Mouse (Mus musculus) heart, embryonic 10.5 days (tissue): Measurements from ENCODE around the gene Rmnd1. TPM values are rescaled to one million over a fixed set of nuclear protein-coding genes. Genes with fewer than 3 reads are reported as not detected.
A peak's percentile ranks its signal among the peaks of the same experiment; 100 is the strongest.

Experiments
- DNase-seq: peaks from one replicate; pipeline ENCODE4 v3.0.0-alpha.2; 2017; ENCODE audit warnings: low spot score
- H3K27ac ChIP-seq: fragments of 300-500 bp; sonication (generic); 2 replicates; pipeline ENCODE4 v1.5.1; 2016; ENCODE audit warnings: mild to moderate bottlenecking
- H3K27me3 ChIP-seq: fragments of 300-500 bp; sonication (generic); 2 replicates; pipeline ENCODE4 v1.6.1; 2016; ENCODE audit warnings: mild to moderate bottlenecking; ENCODE audit not compliant: poor library complexity, insufficient read depth, severe bottlenecking
- H3K36me3 ChIP-seq: fragments of 300-500 bp; sonication (generic); 2 replicates; pipeline ENCODE4 v1.6.1; 2016; ENCODE audit warnings: mild to moderate bottlenecking, moderate library complexity
- H3K4me1 ChIP-seq: fragments of 300-500 bp; sonication (generic); 2 replicates; pipeline ENCODE4 v1.6.1; 2016; ENCODE audit warnings: mild to moderate bottlenecking
- H3K4me3 ChIP-seq: fragments of 300-500 bp; sonication (generic); 2 replicates; pipeline ENCODE4 v1.5.1; 2016; ENCODE audit warnings: mild to moderate bottlenecking, moderate library complexity
- H3K9me3 ChIP-seq: fragments of 300-500 bp; sonication (generic); 2 replicates; pipeline ENCODE4 v1.6.1; 2016; ENCODE audit warnings: mild to moderate bottlenecking, moderate library complexity
- WGBS: fragments of 180-500 bp; shearing (Covaris S2); methylation state at CpG from one replicate; pipeline ENCODE4 v1.1.7; 2016; 5-methylcytosine and 5-hydroxymethylcytosine counted together
- polyA plus RNA-seq: library from polyadenylated mRNA; unstranded; fragments of >200 nt; fragmentation: Nextera tagmentation; extraction: Ambion mirVana; gene quantifications from 2 replicates; pipeline ENCODE4 v1.2.1, GENCODE M21; 2016

The Rmnd1 gene
- polyA plus RNA-seq, 1 experiment from 2014 or later, result 74.9 TPM

GRCm38 (mm10) chr10:4431746-4432122 is 454 bp downstream of the Rmnd1 start:
- Histone ChIP-seq H3K9me3 (no peaks in the 10 kb centered on the region), H3K4me3 (peak overlapping the region; percentile 77), H3K27me3 (no peaks in the 10 kb centered on the region), H3K36me3 (peaks cover 29% of the 10 kb centered on the region), H3K4me1 (peaks cover 11% of the 10 kb centered on the region; the same call in 1 of the 2 replicates), H3K27ac (peak overlapping the region; percentile 93)
- no peak for DNase-seq
- WGBS, result 11% methylated on average over 5 of the region's 5 CpGs

DNA sequence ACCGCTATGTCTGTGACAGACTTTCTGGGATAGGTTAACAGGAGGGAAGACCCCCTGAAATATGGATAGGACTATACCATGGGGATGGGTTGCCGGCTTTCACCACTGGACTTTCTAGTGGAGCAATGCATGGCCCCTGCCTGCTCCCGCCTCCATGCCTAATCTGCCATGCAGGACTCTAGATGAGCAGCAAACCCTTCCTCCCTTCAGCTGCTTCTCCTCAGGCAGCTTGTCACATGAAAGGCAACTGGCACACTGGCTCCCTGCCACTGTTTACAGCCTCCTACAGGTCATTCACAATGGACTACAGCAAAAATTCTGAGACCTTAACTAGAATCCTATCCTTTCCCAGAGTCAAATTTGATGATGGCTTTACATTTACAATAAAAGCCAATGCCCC is 1.4 kb downstream of the Rmnd1 start:
- 82% methylated on average over 3 of the region's 3 CpGs for WGBS
- H3K4me1 ChIP-seq, result peaks cover 11% of the 10 kb centered on the region; the same call in 1 of the 2 replicates
- no peak for DNase-seq
- no peaks in the 10 kb centered on the region for H3K27me3 ChIP-seq
- no peaks in the 10 kb centered on the region for H3K9me3 ChIP-seq
- H3K27ac ChIP-seq, result peak overlapping the region; percentile 13; the same call in 1 of the 2 replicates
- H3K4me3 ChIP-seq, result peak overlapping the region; percentile 77; the same call in 1 of the 2 replicates
- peaks cover 36% of the 10 kb centered on the region for H3K36me3 ChIP-seq

GRCm38 (mm10) chr10:4430399-4430798 is 1.8 kb downstream of the Rmnd1 start:
- DNase-seq, result no peak
- WGBS, result 87% methylated on average over 8 of the region's 8 CpGs
- Histone ChIP-seq H3K9me3 (no peaks in the 10 kb centered on the region), H3K4me3 (no peak overlapping the region), H3K4me1 (peaks cover 11% of the 10 kb centered on the region; the same call in 1 of the 2 replicates), H3K27me3 (no peaks in the 10 kb centered on the region), H3K27ac (no peak overlapping the region), H3K36me3 (peaks cover 38% of the 10 kb centered on the region)

DNA sequence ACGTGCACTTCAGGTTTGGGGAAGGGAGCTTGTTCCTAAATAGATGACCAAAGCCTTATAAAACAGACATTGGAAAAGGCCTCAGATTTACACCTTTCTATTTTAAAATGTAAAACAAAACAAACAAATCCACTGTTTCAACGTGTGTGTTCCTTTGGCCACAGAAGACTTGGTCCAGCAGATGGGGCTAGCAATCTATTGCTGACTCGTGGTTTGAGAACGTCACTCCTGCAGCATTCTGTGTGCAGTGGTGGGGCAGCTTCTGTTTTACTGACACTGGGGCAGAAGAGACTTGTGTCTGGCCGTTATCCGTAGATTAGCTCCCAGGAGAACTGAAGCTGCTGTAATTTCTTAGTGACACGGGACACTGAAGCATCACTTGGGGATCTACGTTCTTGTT is 6.9 kb downstream of the Rmnd1 start:
- Histone ChIP-seq H3K4me3 (no peak overlapping the region), H3K9me3 (no peaks in the 10 kb centered on the region), H3K27ac (no peak overlapping the region), H3K4me1 (peaks cover under 1% of the 10 kb centered on the region; the same call in 1 of the 2 replicates), H3K27me3 (no peaks in the 10 kb centered on the region), H3K36me3 (peaks cover 84% of the 10 kb centered on the region)
- no peak for DNase-seq
- WGBS, result 81% methylated on average over 8 of the region's 8 CpGs

DNA sequence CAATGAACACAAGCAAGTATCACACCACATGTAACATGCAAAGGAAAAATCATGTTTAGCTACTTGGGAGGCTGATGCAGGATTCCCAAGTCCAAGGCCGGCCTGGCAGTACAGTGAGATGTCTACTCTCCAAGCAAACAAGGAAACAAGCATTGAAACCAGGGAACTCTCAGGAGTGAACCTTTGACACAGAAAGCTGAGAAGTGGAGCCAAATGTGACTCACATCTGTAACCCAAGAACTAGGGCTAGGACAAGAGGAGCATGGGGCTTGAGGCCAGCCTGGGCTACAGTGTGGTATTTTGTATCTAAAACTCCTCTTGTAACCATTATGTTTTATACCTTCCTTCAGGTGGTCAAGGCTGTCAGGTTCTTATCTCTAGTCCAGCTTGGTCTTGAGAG is 25.0 kb downstream of the Rmnd1 start:
- Histone ChIP-seq H3K27ac (no peak overlapping the region), H3K4me3 (no peak overlapping the region), H3K27me3 (no peaks in the 10 kb centered on the region), H3K9me3 (no peaks in the 10 kb centered on the region), H3K4me1 (peaks cover 12% of the 10 kb centered on the region), H3K36me3 (peaks cover 82% of the 10 kb centered on the region)
- WGBS, result 93% methylated on average over 1 of the region's 1 CpGs
- no peak for DNase-seq

GRCm38 (mm10) chr10:4405511-4405910 is 26.7 kb downstream of the Rmnd1 start:
- Histone ChIP-seq H3K9me3 (no peaks in the 10 kb centered on the region), H3K27me3 (no peaks in the 10 kb centered on the region), H3K4me1 (peaks cover 12% of the 10 kb centered on the region), H3K36me3 (peaks cover 77% of the 10 kb centered on the region), H3K27ac (peak overlapping the region; percentile 62), H3K4me3 (no peak overlapping the region)
- WGBS, result 17% methylated on average over 5 of the region's 5 CpGs
- DNase-seq, result peak; percentile 86

DNA sequence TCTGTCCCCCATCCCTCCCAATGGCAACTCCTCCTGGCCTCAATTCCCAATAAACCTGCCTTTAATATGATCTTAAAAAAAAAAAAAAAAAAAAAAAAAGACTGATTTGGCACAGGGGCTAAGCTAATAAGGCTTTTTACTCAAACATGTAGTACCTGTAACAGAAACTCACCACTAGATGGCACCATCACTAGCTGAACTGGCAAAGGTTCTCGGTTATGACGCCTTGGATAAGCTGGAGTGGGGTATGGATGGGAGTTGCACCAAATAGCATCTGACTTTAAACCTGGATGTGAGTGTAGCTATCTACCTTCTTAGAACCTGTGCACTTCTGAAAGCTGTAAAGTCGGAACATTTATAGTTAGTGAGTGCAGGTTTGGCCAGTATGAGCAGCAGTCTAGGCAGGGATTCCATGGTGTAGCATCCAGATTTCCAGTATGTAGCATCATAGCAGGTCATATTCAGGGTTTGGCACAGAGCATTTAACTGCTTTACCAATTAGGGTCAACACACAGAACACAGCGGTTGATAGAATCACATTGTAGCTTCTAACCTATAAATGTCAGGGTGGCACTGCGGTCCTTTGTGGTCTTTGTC is 27.2 kb downstream of the Rmnd1 start:
- Histone ChIP-seq H3K4me3 (no peak overlapping the region), H3K27ac (peak overlapping the region; percentile 62; the same call in 1 of the 2 replicates), H3K27me3 (no peaks in the 10 kb centered on the region), H3K4me1 (peaks cover 12% of the 10 kb centered on the region), H3K9me3 (no peaks in the 10 kb centered on the region), H3K36me3 (peaks cover 76% of the 10 kb centered on the region)
- 55% methylated on average over 5 of the region's 5 CpGs for WGBS
- DNase-seq, result no peak

- WGBS, result 82% methylated on average over 5 of the region's 5 CpGs
- peaks cover 4% of the 10 kb centered on the region; the same call in 1 of the 2 replicates for H3K4me1 ChIP-seq
- no peaks in the 10 kb centered on the region for H3K27me3 ChIP-seq
- DNase-seq, result no peak
- peaks cover 68% of the 10 kb centered on the region for H3K36me3 ChIP-seq
- H3K4me3 ChIP-seq, result no peak overlapping the region
- H3K9me3 ChIP-seq, result no peaks in the 10 kb centered on the region
- no peak overlapping the region for H3K27ac ChIP-seq
These were observed 34.1 kb downstream of the Rmnd1 start for GRCm38 (mm10) chr10:4398058-4398457.

- Histone ChIP-seq H3K27ac (no peak overlapping the region), H3K27me3 (no peaks in the 10 kb centered on the region), H3K4me3 (no peak overlapping the region), H3K4me1 (peaks cover 20% of the 10 kb centered on the region), H3K9me3 (no peaks in the 10 kb centered on the region), H3K36me3 (peaks cover 59% of the 10 kb centered on the region)
- no peak for DNase-seq
- WGBS, result 93% methylated on average over 3 of the region's 3 CpGs
These were observed 36.9 kb downstream of the Rmnd1 start for GRCm38 (mm10) chr10:4395321-4395720.

DNA sequence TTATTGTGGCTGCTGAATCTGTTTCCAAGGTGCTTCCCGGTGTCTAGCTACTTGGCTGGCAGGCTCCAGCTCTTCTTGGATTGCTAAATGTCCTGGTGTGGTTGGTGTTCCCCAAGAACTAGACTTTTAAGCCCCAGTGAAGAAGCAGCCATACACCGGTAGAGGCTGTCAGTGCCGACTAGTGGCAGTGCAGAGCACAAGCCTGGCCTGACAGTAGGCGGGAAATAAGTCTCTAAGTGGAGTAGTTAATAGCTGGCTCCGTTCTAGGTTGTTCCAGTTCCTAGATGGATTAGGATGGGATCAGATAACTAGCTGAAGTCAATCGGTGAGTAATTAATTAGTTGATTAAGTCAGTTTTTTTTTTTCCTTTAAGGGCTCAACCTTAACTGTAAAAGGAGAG is 40.3 kb downstream of the Rmnd1 start:
- Histone ChIP-seq H3K27ac (no peak overlapping the region), H3K27me3 (no peaks in the 10 kb centered on the region), H3K4me1 (peaks cover 32% of the 10 kb centered on the region), H3K36me3 (peaks cover 42% of the 10 kb centered on the region), H3K4me3 (no peak overlapping the region), H3K9me3 (no peaks in the 10 kb centered on the region)
- 59% methylated on average over 6 of the region's 6 CpGs for WGBS
- DNase-seq, result no peak

- DNase-seq, result no peak
- no peaks in the 10 kb centered on the region for H3K27me3 ChIP-seq
- peaks cover 35% of the 10 kb centered on the region for H3K36me3 ChIP-seq
- WGBS, result 75% methylated on average over 5 of the region's 5 CpGs
- H3K9me3 ChIP-seq, result no peaks in the 10 kb centered on the region
- no peak overlapping the region for H3K4me3 ChIP-seq
- H3K4me1 ChIP-seq, result peaks cover 33% of the 10 kb centered on the region
- no peak overlapping the region for H3K27ac ChIP-seq
These were observed 41.1 kb downstream of the Rmnd1 start for GRCm38 (mm10) chr10:4391076-4391475.

DNA sequence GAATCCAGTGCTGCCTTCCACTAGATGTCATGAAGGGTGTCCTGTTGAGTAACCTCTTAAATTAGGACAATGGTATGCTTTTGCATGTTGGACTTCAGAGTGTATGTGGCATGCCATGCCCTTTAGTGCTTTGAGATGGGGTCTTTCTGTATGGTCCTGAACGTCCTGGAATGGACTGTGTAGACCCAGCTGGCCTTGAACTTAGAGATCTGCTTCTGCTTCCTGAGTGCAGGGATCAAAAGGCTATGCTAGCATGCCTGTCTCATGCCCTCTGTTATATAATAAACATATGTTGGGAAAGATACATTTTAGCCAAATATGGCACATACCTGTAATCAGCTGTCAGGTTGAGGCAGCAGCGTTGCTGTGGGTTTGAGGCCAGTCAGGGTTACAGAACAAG is 41.6 kb downstream of the Rmnd1 start:
- H3K4me3 ChIP-seq, result no peak overlapping the region
- H3K4me1 ChIP-seq, result peaks cover 37% of the 10 kb centered on the region
- WGBS, result 77% methylated on average over 2 of the region's 2 CpGs
- no peaks in the 10 kb centered on the region for H3K27me3 ChIP-seq
- H3K36me3 ChIP-seq, result peaks cover 30% of the 10 kb centered on the region
- H3K9me3 ChIP-seq, result no peaks in the 10 kb centered on the region
- no peak overlapping the region for H3K27ac ChIP-seq
- DNase-seq, result no peak

GRCm38 (mm10) chr10:4389461-4390112 is 42.6 kb downstream of the Rmnd1 start:
- 63% methylated on average over 5 of the region's 5 CpGs for WGBS
- DNase-seq, result no peak
- Histone ChIP-seq H3K27me3 (no peaks in the 10 kb centered on the region), H3K4me1 (peaks cover 44% of the 10 kb centered on the region), H3K36me3 (peaks cover 20% of the 10 kb centered on the region), H3K4me3 (peak overlapping the region; percentile 96), H3K27ac (0 out of 2 replicates have a peak overlapping the region, but pooled peaks have one; percentile 16), H3K9me3 (no peaks in the 10 kb centered on the region)
